Mouse (Mus musculus): ENCODE results near the gene Smpx.

Gene Smpx

DNA sequence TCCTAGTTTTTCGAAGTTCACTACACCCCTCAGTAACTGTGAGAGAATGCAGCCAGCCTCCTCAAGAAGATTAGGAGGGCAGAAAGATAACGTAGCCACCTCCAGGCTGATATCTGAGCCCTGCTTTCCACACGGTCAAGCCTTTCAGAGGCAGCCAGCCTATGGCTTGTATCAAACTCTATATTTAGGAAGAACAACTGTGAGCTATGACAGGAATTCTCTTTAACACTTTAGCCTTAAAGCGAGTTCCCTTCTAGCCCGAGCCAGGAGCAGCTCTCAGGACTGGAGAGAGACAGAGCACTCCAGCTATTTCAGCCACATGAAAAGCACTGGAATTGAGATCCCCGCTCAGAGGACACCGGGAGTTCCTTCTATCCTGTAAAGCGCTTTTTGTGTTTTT, at the start of gene Smpx:
Gene Smpx, plus strand, starts transcription at position 49 of the 400 bp plus-strand sequence.
- CTCF ChIA-PET = no interaction called here

DNA sequence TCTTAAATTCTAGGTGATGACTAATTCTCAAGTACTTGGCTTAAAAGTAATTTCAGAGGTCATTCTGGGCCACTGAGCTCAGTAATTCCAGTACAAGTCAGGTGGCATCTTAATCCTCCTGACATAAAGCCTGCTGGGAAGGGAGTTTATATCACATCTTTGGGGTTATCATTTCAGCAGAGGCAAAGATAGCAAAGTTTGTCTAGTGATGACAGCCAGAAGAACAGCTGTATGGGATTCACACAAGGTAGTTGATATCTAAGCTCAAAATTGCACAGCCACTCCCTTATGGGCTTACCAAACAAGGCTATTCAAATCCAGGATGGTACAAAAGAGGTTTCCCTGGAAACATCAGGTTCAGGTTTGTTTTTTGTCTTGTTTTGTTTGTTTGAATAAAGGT, 43.7 kb upstream of the Smpx start:
- CTCF ChIA-PET = no interaction called here

DNA sequence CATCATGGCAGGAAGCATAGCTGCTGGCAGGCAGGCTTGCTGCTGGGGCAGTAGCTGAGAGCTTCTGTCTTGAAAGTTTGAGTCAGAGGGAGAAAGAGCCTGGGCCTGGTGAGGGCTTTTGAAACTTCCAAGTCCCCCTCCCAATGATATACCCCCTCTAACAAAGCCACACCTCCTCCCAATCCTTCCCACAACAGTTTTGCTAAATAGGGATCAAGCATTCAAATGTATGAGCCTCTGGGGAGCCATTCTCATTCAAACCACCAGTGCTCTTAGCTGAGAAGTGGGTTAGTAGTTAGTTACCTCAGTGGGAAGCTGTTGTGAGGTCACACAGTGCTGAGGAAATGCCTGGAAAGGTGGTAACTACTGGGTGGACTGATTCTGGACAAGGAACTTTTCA, 41.4 kb upstream of the Smpx start:
- CTCF ChIA-PET = no interaction called here

DNA sequence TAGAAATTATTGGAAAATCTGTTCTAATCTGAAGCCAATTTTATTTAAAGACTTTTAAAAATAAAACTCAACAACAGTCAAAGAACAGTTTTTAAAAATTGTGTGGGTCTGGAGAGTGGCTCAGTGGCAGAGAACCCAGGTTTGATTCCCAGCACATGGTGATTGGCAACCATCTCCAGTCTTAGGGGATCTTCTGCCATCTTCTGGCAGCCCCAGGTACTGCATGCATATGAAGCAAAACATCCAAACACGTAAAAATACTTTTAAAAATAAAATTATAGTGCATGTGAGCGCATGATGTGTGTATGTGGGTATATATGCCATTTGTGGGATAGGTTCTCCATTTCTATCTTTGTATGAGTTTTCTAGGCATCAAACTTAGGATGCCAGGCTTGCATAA, 26.9 kb upstream of the Smpx start:
- CTCF ChIA-PET = no interaction called here

DNA sequence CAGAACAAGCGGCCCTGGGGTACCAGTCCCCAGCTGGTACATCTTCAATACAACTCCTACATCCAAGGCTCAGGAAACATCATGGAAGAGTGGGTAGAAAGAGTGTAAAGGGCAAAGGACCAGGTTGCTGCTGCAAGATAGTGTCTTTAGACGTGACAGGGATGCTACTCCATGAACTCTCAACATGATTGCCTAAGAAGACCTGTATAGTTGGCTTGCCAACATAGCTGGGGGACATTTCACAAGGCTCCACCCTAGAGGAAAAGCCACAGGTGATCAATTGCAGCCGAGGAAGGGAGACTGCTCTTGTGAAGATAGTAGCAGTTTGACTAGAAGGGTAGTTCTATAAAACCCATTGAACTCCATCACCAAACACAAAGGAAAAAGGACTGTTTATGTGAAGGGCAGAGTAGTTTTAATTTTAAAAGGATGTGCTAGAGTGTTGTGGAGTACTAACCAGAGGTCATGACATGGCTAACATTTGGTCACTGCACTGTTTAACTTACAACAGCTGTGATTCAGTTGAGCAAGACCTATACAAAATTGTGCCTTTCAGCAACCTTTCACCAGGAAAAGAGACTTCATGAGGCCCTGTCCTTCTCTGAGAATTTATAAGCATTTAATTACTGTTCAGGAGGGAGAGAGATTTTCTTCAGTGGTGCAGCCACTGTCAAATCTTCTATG, 23.9 kb upstream of the Smpx start:
- CTCF ChIA-PET = no interaction called here

DNA sequence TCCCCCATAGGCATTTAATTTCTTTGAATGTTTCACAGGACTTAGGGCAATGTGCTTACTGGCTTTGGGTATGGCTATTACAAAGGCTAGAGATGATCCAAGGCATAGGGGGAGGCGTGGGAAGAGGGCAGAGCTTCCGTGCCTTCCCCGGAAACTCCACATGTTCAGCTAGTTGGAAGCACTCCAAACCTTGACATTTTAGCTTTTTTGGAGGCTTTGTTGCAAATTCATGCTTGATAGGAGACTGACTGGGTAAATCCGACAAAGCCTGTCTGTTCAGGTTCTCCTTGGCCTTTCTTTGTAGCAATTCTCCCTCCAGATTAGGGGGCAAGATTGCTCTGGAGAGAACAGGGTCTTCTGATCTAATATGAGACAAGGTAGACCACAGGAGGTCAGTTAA, 7.5 kb upstream of the Smpx start:
- CTCF ChIA-PET = no interaction called here

DNA sequence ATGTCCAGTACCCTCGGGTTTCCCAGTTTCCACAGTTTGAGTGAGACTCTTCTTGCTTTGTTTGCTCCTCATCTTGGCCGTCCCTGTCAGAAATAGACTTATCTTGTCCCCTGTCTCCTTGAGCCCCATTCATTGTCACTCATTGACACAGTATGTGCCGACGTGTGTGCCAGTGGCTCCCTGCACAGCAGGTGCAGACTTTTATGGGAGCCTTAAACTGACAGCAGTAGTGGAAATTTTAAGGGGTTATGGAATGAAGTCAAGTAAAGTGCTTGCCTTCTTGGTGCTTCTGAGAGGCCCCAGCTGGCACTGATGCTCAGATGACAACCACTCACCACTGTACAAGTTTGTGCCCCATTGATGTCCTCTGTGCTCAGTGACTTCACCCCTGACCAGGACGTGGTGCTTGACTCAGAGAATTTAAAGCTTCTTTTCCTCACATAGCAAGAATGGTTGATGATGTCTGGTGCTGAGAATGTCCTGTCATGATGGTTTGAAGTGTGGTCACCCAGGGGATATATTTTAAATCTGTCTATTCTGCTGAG, 1.0 kb upstream of the Smpx start:
- CTCF ChIA-PET = interaction anchor here (0.6 kb wide), 1 partner anchor 129 kb away, joined by 4 read pairs; no protein-coding TSS in a partner anchor

DNA sequence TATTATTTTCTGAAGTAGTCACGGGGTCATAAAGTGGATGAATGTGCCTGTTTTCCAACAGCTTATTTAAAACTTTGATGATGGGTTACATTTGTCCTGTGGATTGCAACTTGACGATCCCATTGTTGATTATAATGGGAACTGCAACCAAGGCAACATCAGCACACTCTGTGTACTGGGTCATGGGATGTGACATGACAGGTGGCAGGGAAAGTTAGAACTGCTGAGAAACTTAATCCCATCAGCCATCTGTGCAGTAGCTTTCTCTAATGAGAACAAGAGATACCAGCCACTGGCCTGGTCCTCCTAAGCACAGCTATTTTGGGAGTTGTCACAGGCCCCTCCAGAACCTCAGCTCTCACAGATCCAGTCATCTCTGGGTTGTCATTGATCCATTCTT, 8.5 kb downstream of the Smpx start:
- CTCF ChIA-PET = no interaction called here

DNA sequence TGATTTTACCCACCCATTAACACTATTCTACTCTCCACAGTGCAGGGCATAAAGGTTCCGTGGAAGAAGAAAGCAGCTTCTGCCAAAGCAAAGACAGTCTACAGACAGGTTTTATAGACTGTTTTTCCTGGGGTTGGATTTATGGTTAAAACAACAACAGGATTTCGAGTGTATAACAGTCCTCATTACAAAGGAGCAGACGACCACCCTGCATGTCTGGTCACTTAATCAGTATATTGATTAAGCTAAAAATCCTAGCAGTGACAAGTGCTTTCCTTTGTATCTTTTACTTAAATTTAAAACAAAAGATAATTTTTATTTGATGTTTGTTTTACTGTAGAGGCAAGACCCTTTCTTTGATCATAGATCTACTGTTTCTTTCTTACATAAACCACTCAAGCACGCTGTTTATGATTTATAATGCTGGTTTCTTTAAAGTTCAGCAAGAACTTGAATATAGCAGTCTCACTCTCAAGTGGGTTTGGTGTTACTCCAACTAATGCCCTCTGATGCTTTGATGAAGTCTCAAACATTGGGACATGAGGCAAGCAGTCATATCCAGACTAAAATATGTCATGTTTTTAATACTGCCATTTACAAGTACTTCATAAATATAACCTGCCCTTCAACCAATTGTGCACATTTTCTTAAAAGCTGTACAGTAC, 10.0 kb downstream of the Smpx start:
- CTCF ChIA-PET = no interaction called here

DNA sequence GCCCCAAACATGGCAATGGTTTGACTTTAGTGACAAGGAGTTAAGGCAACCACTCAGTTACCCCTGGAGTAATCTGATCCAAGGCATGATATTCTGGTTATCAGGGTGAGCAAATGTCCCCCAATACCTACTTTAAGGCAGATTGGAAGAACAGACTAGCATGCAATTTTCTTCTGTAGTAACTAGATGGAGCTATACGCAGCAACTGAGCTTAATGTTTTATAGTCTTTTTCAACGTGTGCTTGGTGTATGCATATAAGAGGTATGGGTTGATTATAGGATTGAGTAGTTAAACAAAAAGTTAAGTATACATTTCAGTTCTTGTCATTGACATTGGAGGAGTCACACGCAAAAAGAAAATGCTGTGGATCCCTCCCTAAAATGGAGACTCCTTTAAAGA, 21.2 kb downstream of the Smpx start:
- CTCF ChIA-PET = no interaction called here

DNA sequence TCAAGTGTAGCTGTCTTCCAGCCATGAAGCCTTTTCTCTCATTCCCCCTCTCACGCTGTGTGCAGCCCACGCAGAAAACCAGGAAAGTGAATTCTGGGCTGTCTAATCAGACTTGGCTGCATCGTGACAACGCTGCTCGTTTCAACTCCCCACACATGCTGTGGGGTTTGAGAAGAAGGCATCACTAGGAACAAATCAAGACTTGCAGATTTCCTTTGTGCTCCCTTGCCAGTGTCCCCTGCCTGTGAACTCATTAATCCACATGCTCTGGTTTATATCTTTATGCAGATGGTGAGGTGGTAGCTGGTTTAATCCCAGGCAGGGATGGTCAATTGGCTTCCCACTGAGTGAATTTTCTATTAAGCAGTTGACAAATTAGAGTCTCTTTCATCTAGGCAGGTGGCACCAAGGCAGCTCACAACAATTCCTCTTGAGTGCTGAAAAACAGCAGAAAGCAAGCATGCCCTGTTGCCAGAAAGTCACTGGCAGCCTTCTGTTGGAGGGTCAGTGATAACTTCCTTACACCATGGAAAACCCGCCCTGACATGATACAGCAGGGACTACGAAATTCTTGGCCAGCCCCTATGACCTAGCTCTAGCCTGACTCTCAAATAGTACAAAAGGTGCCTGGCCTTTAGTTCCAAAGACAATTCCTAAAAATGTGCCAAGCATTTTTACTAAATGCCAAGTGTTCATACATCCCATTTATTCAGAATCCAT, 32.1 kb downstream of the Smpx start:
- CTCF ChIA-PET = no interaction called here

DNA sequence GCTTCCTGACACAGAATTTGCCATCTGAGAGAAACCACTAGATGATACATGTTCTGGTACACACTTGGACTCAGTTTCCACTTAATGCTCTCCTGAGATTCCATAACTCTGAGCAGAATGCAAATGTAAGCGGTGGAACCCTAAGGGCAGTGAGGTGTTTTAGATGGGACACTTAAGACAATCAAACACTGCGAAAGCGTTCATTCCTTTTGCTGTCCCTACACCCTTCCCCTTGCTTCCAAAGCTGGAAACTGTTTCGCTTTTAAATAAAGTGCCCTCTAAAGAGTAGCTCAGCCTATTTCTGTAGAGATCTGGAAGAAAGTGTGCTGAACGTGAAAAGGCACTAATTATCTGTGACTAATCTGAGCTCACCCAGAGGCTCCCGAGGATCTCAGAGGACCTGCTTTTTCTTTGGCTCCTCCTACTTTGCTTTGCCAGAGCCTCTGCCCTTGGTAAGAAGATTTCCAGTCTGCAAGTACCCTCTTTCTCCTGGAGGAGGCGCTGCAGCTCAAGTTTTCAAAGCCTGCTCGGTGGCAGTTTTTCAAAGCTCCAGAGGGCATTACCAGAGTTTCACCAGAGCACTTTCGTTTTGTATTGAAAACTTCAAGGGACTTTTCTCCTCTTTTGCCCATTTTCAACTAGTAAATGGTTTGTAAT, 33.1 kb downstream of the Smpx start:
- CTCF ChIA-PET = no interaction called here

DNA sequence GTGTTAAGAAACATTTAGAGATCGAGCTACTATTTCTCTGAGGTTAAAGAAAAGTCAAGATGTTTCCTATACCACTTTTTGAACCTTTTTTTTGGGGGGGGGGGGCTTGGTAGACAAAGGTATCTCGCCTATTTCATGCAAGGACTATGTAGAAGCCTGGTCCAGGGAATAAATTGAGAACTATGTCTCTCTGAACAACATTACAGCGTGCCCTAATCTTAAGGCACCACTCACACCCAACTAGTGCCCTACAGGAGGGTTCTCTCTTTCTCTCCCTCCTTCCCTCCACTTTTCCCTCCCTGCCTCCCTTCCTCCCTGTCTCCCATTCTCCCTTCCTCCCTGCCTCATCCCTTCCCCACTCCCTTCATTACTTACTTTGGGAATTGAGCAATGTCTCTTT, 33.6 kb downstream of the Smpx start:
- CTCF ChIA-PET = no interaction called here

DNA sequence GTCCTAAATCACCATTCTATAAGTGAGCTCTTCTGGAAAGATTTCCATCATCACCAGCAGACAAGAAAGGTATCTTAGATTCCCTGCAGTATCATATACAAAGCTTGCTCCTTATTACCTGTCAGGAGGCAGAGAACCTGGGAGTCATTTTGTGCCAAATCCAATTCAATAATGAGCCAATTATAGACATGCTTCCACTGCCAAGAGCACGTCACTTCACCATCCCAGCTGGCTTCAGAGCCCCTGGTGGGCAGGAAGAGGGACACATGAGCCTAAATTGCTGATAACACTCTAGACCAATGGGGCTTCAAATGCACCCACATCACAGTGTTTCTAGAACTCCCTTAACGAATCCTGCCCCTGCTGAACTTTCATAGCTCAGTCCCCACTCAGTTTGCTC, 35.1 kb downstream of the Smpx start:
- CTCF ChIA-PET = no interaction called here

DNA sequence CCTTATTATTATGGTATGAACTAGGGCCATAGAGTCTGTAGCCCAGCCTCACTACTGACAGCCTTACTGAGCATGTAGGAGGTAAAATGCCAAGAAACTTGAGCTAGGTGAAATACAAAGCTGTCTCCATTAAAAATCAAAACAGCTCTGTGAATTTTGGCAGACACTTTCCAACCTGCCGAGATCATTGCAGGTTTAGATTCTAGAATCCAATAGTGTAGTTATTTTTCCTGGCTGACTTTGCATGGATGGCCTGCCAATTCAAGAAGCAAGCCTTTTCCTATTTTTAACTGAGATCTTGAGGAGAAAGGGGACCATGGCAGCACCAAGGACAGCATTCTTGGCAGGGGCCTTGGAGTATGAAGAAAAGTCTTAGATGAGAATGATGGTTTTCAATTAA, 35.6 kb downstream of the Smpx start:
- CTCF ChIA-PET = no interaction called here

DNA sequence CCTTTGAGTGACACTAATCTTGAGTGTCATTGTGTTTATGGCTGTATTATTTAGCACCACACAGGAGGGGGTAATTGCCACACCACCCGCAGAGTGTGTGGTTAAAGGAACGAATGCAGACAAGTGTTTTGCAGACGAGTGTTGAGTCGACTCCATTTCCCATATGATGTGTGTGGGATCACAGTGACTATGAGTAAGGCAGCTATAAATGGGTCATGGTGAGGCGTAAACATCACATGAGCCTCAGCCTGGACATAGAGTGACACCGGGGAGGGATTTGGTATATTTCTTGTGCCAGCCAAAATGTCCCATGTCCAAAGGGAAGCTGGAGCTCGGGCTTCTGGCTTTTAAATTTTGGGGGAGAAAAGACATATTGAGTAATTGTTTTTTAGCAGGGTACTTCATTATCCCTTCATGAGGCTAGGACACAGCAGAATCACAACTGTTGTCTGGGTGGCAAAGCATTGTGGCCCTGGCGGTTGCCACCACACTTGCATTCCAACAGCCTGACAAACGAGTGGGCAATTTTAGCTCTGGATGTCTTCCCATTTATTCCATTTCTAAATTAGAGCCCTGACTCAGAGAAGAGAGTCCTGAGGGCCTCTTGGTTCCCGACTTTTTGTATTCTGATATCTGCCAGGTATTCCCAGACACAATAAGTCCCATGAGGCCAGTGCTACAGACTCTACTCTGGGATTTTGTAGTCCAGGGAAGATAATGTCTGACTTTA, 49.3 kb downstream of the Smpx start:
- CTCF ChIA-PET = no interaction called here

DNA sequence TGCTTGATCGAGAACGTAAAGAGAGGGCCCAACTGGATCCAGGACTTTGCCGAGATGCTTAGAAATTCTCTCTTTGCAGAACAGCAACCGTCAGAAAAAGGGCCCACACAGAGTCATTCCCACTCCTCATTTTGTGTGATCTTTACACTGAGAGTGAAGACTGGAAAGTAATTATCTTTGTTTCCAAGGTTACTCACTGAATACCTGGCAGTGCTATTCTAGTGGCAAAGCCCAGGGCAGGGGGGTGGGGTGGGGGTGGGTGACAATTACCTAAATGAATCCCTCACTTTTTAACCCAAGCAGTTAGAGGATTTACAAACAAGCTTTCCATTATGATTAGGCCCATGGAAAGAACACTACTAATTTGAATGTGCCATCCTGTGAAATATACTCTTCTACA, 55.8 kb downstream of the Smpx start:
- CTCF ChIA-PET = no interaction called here

DNA sequence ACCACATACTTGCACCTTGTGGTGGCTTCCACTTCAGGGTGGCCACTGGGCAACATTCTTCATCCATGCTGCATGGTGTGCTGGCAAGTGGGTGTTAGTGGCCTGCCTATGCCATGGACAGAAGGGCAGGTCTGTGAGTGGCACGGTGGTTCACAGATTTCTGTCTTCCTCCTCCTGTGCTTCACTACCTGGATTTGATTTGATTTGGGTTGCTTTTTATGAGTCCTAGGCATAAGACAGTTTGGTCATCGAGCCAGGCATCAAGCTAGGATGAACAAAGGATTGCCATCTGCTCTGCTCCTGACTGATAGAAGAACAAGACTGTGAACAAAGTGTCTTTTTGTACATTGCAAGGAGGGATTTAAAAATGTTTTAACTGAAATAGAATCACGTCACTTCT, 63.8 kb downstream of the Smpx start:
- CTCF ChIA-PET = no interaction called here

DNA sequence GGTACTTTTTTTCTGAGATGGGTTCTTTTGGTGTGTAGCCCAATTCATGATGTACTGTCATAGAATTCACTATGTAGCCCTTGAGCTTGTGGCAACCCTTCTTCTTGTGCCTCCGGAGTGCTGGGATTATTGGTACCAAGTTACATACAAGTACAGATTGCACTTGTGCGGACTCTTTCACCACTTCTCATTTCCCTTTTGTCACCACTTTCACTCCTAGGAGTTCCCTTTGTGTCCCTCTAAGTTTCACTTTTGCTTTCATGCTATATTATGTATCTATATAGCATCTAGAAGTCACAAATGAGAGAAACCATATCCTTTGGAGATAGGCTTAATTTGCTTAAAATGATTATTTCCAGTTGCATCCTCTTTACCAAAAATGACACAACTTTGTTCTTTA, 103.0 kb downstream of the Smpx start:
- CTCF ChIA-PET = no interaction called here

Data from spleen, embryonic (tissue).